Mouse (Mus musculus): ENCODE data around the gene Nrg3.

Nrg3 gene

DNA sequence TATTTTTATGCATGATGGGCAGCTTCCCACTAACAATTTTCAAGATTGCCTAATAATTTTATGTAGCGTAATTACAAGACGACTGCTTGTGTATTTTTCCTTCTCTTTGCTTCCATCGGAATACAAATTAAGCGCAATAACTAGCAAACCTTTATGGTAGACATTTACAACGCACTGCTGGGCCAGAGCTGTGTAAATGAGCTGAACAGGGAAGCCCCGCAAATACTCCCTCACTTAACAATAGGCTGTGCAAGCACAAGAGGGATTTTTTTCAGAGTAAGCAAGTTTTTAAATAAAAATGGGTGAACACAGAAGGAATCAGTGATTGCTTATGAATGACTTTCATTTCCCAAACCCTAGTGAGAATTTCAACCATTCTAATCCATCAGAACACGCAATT lies 513.5 kb downstream of the Nrg3 start:
- DNase-seq (ENCODE audit: low read depth), result no peak

DNA sequence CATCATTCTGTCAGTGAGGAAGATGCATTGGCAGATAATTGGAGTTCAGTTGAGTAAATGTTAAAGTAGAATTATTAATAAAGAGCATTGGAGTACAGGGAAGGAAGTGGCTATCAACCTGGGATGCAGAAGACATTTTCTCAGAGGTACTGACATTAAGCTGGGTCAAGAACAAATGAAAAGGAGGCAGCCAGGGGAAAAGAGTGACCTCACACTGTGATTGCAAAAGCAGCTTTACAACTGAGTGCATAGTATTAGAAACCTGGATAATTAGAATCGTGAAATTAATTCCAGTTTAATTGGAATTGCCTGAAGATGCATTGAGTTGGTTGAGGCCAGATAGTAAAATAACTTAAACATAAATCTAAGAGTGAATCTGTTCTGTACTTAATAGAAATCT lies 535.4 kb downstream of the Nrg3 start:
- DNase-seq (ENCODE audit: low read depth), result no peak

DNA sequence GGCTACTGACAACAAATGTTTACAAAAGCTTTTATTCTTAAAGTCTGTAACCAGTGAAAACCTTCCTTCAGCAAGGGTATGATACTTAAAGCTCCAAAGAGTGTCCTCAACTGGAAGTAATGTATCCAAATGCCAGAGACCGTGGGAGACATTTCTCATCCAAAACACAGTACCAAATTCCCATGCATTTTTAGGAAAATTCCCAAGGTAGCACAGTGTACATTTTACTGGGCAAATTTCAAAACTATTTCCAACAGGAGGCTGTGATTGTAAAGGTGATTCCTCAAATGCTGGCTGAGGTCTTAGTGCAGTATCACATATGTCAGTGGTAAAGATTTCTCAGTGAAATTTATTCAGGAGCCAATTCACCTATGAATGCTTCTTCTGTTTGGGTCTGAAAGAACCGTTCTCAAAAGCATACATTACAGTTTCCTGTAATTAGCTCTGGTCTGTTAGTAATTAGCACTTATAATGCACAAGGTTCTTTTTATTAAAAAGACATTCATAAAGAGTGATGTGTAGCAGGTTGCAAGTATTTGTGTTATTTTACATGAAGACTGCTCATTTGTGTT lies 536.3 kb downstream of the Nrg3 start:
- no peak for DNase-seq (ENCODE audit: low read depth)

DNA sequence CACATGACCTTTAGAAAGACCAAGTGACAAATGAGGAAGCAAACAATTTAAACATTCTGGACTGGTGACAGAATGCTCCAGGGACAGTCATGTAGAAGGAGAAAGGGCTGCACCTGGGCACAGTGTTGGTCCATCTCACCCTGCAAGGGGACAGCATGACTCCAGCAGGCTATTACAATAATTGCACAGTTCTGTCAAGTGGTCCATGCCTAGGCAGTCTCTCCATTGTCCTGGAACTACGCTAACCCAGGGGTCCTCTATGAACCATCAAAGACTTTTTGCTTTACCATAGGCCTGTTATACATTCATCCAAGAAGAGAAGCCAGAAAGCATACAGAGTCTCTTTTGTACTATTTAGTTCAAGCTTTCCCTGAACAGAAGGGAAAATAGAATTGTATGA lies 549.2 kb downstream of the Nrg3 start:
- DNase-seq (ENCODE audit: low read depth), result no peak

DNA sequence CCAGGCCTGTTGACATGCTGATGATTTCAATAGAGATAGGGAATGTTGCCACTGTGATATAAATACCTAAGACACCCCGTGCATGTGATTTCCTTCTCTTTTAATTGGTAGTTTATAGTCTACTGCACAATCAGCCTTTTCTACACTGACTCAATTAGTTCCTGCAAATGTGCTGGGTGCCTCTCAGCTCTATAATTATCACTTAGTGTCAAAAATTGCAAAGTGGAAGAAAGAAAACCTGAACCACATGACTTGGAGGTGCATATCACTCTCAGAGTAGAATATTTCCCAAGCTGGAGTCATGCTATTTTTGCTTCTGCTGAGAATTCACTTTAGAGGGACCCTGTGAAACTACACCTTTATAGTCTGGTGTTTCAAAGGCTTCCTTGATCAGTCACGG lies 552.1 kb downstream of the Nrg3 start:
- no peak for DNase-seq (ENCODE audit: low read depth)

DNA sequence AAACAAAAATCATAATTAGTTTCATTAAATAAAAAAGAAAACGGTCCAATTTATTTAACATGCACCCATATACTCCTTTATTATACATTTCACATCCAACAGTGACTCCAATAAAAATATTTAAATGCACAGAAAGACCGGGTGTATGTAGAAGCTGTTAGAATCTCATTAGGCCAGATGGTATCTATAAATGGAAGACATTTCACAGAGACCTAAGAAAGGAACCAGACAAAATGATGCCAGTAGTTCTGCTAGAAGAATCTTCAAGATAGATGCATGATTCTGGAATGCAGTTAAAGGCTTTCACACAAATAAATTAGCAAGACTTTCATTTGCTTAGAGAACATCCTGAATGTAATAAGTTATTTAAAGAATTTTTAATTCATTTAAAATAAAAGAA lies 602.3 kb downstream of the Nrg3 start:
- DNase-seq (ENCODE audit: low read depth), result no peak

DNA sequence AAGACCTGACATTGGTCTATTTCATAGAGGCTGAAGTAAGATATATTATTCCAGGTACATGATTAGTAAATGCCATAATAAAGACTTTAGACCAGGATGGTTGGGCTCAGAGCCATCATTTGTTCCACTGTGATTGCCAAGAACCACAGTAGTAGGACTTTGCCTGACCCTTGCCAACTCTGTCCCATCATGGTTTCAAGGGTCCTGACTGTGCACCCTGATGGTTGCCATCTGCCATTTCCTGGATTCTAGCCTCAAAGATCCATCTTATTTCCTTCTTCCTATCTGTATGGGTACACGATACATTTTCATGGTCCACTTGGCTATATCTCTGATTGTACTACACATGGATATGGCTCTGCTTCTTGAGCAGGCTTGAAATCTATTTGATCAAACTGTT lies 625.3 kb downstream of the Nrg3 start:
- no peak for DNase-seq (ENCODE audit: low read depth)

DNA sequence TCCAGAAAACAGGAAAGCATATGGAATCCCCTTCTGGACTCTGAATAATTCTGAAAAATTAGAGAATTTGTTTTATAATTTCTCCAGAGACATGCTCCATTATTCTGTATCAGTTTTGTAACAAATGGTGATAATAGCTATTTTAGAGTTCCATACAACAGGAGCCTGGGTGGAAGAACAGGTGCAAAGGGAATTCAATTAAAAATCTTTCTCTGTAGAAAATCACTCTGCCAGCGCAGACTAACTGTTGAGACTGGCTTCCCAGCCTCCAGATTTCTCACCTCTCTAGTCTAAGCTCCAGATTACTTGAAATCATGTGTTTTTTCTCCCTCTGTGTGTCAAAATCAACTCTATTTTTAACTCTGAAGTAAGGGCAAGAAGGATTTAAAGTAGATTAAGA lies 625.8 kb downstream of the Nrg3 start:
- DNase-seq (ENCODE audit: low read depth), result no peak

DNA sequence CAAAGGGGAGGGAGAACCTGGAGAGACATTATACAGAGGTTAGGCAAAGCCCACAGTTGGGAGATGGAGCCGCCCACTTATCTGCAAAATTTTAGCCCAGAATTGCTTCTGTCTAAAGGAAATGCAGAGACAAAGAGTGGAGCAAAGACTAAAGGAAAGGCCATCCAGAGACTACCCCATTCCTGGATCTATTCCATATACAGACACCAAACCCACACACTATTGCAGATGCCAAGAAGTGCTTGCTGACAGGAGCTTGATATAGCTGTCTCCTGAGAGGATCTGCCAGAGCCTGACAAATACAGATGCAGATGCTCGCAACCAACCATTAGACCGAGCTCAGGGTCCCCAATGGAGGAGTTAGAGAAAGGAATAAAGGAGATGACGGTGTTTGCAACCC lies 637.9 kb downstream of the Nrg3 start:
- no peak for DNase-seq (ENCODE audit: low read depth)

DNA sequence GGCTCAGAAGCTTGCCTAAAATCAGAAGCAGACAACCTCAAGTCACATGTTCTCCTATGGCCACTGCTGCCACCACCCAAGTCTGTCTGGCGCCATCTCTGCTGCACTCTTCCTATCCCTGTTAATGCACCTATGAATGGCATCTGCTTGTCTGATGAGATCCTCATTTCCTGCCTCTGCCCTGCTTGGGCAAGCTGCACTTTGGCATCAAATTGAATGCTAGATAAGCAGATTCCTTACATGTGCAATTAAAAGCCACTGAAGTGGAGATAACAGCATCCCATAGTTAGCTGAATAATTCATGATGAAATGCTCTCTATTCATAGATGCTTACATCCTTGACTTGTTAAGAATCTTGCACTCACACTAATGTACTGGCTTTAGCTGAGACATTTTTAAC lies 648.0 kb downstream of the Nrg3 start:
- no peak for DNase-seq (ENCODE audit: low read depth)

DNA sequence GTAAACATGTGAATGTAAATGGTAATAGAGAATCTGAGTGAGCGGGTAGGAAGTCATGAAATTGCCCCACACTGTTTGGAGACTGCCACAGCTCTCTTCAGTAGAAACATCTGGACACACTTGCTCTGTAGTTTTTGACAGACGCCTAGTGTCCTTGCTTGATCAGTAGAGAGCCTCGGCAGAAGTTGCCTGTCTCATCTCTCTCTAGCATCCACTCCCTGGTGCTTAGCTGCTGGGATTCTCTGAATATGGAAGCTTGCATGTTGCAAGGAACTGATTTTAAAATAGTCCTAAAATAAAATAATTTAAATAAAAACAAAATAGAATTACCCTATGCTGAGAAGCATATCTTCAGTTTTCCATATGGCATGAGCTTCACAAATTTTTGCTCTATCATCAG lies 675.9 kb downstream of the Nrg3 start:
- DNase-seq (ENCODE audit: low read depth), result no peak

DNA sequence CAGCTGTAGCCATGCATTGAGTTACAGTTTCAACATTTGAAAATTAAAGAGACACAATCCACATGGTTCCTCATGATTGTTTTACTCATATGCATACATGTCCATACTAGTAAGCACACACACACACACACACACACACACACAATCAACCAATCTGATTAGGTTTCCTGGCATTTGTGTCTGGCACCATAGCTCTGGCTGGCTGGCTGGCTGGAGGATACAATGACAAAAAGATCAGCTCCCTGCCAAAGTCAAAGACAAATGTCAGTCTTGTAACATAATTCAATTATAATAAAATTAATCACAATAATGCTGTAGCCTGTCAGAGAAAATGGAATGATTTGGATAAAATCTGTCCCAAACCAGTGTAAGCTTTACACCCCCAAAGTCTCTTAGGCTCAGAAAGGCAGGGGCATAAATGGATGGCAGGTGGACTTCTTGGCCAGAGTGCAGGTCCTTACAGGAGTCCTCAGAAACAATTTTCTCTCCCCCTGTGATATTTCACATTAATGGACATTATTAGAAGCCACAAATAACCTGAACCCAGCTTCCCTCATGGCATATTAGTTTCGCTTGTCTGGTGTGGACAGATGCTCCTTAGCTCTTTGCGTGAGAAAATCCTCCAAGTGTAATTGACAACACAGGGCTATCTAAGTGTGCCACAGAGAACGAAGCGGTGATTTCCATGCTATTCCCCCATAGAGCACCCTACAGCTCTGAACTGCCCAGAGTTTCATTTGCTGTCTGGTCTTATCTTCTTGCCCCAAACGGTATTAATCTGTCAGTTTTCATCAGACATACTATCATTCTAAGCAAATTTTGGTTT lies 697.4 kb downstream of the Nrg3 start:
- no peak for DNase-seq (ENCODE audit: low read depth)

DNA sequence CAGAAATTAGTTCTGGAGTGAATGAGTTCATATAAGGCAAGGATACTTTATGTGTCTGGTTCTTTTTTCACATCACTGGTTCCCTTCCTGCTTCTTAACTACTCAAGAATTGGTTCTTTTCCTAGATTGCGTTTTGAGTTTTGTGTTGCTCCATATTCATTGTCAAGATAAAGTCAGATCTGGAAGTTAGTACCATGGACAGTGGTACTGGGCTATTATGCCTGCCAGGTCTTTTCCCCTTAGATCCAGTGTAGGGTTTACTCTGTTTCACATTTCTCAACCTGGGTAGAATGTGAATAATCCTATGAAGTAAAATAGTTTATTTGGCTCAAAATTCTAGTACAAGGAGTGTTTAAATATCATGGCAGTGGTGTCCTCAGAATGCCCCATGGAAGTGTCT lies 698.1 kb downstream of the Nrg3 start:
- peak; percentile 9 for DNase-seq (ENCODE audit: low read depth)

DNA sequence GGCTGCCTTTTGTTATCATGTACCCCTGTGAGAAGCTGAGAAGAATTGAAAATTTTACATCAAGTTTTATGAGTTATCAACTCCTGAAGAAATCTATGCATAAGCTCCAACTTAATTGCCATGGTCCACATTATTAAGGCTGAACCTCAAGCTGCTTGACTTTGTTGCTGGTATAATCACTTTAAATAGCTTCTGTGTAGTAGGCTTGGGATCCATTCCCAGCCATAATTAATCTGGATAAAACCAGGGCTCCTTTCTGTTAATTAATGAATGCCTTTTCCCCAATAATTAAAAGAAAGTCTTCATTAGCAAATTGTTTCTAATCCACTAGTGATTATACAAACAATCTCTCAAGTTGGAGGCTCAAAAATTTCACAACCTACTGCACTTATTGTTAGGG lies 742.4 kb downstream of the Nrg3 start:
- no peak for DNase-seq (ENCODE audit: low read depth)

DNA sequence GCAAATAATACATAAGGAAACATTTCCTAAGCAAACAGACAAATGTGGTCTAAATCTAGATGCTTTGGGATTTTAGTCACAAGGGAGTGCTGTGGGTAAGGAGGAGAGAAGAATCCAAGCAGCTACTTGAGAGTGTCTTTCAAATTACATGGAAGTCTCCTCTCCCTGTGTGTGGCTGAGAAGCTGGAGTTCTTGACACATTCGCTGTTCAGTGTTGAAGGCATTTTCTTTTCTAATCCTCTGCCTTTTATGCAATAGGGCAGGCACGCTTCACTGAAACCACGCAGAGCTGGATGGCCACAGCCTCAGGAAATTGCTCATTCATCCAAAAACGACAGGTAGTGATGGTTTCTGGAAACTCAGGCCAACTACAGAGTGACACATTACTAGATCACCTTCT lies 769.0 kb downstream of the Nrg3 start:
- no peak for DNase-seq (ENCODE audit: low read depth)

DNA sequence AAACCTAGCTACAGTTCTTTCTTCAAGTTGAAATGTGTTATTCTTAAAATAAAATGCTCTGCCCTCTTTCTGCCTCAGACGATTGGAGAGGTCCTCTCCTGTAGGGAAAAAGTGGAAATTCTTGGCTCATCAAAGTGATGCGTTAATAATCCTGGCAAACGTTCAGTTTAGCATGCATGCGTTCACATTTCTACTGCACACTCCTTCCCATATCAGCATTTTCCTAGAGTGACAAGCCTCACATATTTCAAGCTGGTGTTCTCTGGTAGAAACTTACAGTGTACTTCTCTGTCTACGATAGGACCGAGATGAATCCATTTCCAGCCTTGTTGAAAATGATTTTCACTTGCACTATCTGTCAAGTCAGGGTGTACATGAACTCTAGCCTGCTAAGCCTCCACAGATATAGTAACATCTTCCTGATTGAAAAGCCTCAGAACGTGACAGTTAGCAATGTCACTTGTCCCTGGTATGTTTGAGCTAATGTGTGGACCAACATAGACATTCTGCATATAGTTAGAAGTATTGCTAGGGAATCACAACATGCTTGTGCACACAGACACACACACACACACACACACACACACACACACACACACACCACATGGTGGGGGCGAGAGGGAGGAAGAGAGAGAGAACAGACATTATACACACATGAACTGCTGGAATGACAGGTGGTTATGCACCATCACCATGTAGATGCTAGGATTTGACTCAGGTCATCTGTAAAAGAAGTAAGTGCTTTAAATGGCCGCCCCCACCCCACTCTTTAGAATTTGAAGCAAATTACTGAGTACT lies 770.1 kb downstream of the Nrg3 start:
- no peak for DNase-seq (ENCODE audit: low read depth)

DNA sequence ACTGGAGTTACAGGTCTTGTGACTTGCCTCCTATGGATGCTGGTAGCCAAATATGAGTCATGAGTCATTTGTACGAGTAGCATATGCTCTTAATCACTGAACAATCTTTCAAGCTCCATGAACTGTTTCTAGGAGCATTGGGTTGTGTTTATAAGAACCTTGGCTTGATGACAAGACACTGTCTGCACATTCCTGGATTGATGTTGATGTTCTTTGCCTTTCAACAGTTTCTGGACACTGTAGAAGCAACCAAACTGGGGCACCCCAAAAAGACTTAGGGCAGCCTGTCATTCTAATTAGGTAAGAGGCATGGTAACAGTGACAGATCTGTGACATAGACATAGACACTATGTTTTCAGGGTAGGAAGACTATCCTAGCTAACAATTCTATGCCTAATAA lies 771.5 kb downstream of the Nrg3 start:
- peak; percentile 3 for DNase-seq (ENCODE audit: low read depth)

DNA sequence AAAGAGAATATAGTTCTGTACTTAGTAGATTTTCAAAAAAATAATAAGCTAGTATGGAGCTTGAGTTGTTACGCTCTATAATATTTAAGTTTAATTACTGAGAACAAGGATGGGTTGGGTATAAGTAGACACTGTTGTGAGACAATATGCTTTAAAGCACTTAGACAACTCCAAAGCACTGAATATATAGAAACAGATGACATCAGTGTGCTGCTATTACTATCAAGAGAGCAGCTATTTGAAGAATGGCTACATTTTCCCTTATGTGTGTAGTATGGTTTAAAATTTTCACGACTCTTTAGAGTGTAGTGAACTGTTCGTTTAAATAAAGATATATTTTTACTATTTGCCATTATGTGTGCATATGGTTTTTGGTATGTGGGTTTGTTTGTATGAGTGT lies 771.9 kb downstream of the Nrg3 start:
- no peak for DNase-seq (ENCODE audit: low read depth)

DNA sequence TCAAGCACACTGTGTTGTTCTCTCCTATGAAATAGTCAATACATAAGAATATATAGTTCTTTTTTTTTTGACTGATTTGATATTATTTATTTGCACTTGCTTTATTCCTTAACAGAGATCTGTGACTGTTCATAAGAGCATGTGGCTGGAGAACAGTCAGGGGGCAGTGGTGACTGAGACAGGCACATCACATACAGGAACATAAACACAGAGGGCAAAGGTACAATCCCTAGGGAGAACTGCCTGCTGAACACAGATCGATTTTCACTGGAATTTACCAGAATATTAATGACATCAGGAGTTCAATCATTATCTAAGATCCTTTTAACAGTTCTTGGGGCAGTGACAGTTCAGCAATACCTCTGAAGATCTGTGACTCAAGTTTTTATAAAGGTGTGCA lies 812.9 kb downstream of the Nrg3 start:
- no peak for DNase-seq (ENCODE audit: low read depth)

DNA sequence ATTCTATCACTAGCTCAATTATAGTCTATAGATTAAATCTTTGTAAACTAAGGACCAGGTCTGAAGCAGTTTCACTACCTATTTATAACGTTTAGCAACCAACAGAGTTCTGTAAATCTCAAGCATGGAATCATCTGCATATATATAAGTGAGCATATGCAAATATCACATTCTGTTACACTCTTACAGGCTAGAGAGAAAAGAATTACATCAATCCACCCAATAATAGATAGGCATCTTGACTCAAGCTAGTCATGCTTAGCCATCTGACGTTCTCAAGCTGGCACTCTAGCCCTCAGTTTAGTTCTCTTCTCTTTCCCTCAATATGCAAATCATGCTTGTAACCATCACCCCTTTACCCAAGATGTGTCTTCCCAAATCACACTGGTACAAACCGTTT lies 835.8 kb downstream of the Nrg3 start:
- no peak for DNase-seq (ENCODE audit: low read depth)

DNA sequence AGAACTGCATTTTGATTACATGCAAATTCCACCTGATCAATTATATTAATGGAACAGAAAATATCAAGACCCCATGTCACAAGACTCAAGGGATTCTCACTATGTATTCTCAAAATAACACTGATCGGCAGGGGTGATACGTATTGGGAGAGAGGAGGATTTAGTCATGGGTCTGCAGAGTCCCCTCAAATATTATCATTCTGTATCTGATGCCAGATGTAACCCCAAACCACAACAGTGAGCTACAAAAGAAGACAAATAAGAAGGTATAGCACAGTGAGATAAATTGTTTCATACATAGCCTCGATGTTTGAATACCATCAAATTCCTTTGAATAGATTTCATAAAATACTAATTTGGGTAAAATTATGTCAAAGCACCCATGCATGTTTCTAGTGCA lies 842.8 kb downstream of the Nrg3 start:
- DNase-seq (ENCODE audit: low read depth), result no peak

DNA sequence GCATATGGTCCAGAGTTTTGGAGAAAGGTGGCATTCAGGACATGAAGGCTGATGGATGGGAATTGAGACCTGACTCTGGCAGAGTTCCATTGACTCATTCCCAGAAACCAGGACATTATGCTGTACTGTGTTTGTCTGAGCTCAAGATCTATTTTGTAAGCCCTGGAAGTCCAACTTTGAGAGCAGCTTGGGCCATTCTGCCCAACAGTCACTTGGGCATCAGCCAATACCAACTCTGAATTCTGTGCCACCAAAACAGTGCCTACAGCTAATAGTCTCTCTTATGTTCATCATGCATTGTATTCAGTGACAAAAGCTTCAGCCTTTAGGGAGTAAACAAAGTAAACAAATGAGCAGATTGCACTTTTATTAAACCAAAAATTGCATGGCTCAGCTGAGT lies 843.2 kb downstream of the Nrg3 start:
- no peak for DNase-seq (ENCODE audit: low read depth)

DNA sequence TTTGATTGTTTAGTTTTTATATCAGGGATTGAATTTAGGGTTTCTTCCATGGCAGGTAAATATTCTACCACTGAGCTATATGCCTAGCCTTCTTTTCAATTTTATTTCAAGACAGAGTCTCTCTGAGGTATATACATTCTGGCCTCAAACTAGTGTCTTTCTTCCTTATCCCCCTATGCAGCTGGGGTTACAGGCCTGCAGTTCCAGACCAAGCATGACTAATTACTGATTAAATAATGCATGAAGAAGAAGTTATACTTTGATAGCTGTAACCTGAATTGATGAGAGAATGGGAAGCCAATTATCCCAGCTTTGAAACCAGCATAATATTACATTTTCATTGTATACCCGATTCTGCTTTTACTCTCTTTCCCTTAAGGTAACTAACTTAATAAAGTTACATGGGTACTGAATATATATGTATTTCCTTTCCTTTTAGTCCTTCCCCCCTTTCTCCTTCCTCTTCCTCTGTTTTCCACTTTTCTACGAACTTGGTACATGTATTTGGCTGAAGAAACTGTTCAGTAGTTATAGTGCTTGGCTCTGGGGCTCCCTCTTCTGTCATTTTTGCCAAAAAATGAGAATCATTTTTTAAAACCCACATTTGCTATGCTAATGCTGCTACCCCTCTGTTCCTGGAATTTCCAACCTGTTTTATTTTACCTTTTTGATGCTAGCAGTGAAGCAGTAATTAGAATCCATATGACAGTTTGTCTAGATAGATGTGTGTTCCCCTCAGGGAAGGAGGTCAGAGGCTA lies 843.8 kb downstream of the Nrg3 start:
- DNase-seq (ENCODE audit: low read depth), result no peak
